In the genomic region with DNA sequence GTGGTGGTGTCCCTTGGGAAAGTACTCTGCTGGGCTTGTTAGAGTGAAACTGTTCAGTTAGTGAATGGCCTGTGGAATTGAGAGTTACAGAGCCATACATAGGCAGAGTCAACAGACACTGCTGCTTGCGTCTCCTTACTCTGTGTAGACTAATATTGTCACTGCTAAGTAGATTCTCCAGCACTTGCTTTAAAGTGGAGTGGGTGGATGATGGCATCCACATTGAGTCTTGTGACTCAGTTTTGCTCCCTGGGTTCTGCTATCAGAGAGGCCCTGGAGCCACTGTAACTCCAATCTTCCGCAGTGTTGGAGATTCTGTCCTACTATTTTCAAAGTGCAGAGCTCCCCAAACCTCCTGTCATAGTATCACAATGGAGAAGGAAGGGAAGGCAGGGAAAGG, we compare ENCODE assay signal across 13 mouse cellular contexts. TPM values are rescaled to one million over a fixed set of nuclear protein-coding genes. Genes with fewer than 3 reads are reported as not detected.
"Had no signal": no experiment of that assay in that cellular context is flagged by ENCODE, and none has a peak within 500 bp of the region (broad histone marks: within the 10 kb centered on the region; RNA-seq: fewer than 3 reads in every experiment).

No protein-coding gene starts in this region.

- DNase-seq: retina, postnatal 1 day; right cerebral cortex, adult 18-20 months; right cerebral cortex, postnatal 14 days; right cerebral cortex, postnatal 25 days; right cerebral cortex, postnatal 4 days; spleen, adult 18-20 months; thymus, adult 18-20 months; thymus, adult 2 months; thymus, postnatal 14 days; thymus, postnatal 25 days; thymus, postnatal 36 days; thymus, postnatal 4 days had no signal

RNA-seq across cellular contexts. Expression of a gene that starts 13.7 kb away (rescaled TPM):
- total RNA-seq: neutrophil, adult 5-6 weeks had no signal
